Mouse (Mus musculus) C2C12 (cell line): Measurements from ENCODE around the gene Ndufc1.

ENCODE experiments used
- CEBPB ChIP-seq: IDR thresholded peaks from one replicate; pipeline ENCODE4 v1.6.1; 2011; ENCODE audit warnings: low read depth, mild to moderate bottlenecking, control low read depth, moderate library complexity
- CTCF ChIP-seq: IDR thresholded peaks from one replicate; pipeline ENCODE4 v1.5.1; 2011; ENCODE audit not compliant: control insufficient read depth, insufficient read depth, insufficient read length
- FOSL1 ChIP-seq: IDR thresholded peaks from one replicate; pipeline ENCODE4 v1.8.0; 2011; ENCODE audit warnings: mild to moderate bottlenecking, low read length; ENCODE audit not compliant: poor library complexity, insufficient read depth, severe bottlenecking
- MAX ChIP-seq: IDR thresholded peaks from one replicate; pipeline ENCODE4 v1.6.1; 2011; ENCODE audit warnings: mild to moderate bottlenecking, control low read depth
- MYOD1 ChIP-seq: IDR thresholded peaks from one replicate; pipeline ENCODE4 v1.6.1; 2011; ENCODE audit warnings: low read depth; ENCODE audit not compliant: control insufficient read depth, insufficient read length
- MYOG ChIP-seq: IDR thresholded peaks from one replicate; pipeline ENCODE4 v1.6.1; 2011; ENCODE audit not compliant: control insufficient read depth, insufficient read length; ENCODE audit errors: extremely low read depth
- USF1 ChIP-seq: IDR thresholded peaks from one replicate; pipeline ENCODE4 v1.6.1; 2011; ENCODE audit warnings: low read depth, mild to moderate bottlenecking, control low read depth, moderate library complexity

DNA sequence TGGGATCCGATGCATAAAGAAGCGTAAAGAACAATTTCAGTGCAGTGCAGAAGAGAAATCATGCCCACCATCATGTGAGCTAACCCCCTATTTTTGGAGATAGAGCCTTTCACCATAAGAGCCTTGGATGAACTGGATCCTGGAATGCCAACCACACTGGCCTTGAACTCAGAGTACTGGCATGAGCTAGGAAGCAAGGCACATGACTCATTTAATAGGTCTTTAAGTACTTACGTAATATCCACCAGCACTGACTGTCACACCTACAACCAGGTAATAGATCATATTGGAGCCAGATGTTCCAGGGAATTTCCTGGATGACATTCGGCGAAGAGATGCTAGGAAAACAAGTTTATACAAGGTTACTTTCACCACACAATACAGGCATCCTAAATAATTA, 17.2 kb downstream of the Ndufc1 start:
- TF ChIP-seq CTCF (no peak), MAX (no peak), MYOD1 (no peak), USF1 (peak; percentile 29), CEBPB (peak; percentile 32), MYOG (no peak), FOSL1 (no peak)
